Mouse (Mus musculus) brain, embryonic 14.5 days (tissue): ENCODE data around the gene Pde4d. TPM values are rescaled to one million over a fixed set of nuclear protein-coding genes. Genes with fewer than 3 reads are reported as not detected.

Experiments used
- DNase-seq: peaks from one replicate; pipeline ENCODE4 v3.0.0-alpha.2; 2011; ENCODE audit warnings: low read depth
- CTCF ChIP-seq: fragments of 200-500 bp; IDR thresholded peaks from 2 replicates; pipeline ENCODE4 v1.5.1; 2012; ENCODE audit warnings: inconsistent platforms, mild to moderate bottlenecking, moderate library complexity, borderline replicate concordance; ENCODE audit not compliant: insufficient read depth, insufficient read length; ENCODE audit errors: extremely low read depth
- POLR2A ChIP-seq: fragments of 200-500 bp; IDR thresholded peaks from 2 replicates; pipeline ENCODE4 v1.6.1; 2012; ENCODE audit warnings: mild to moderate bottlenecking, inconsistent platforms, borderline replicate concordance; ENCODE audit not compliant: poor library complexity, insufficient read depth, insufficient read length, severe bottlenecking; ENCODE audit errors: extremely low read depth
- polyA plus RNA-seq: library from polyadenylated mRNA; depleted of rRNA; stranded (reverse); fragments of >200 nt; gene quantifications from 2 replicates; pipeline ENCODE4 v1.2.3, GENCODE M21; 2012

Gene Pde4d
- polyA plus RNA-seq, 1 experiment = 34.9 TPM

DNA sequence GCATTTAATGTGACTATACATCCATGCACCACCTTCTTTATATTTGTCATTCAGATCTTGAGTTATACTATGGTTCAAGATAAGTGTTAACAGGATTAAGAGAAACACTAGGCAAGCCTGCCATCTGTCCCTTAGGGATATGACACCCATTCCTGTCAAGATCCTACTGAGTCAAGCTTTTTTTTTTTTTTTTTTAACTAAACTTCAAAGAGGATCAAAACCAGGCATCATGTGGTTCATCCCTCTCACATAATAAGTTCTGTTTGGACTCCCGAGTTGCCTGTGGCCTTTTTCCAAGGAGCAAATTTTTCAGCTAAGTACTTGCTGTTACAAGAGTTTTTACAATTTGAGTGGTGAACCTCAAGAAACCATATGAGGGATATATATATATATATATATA, 1414.1 kb downstream of the Pde4d start:
- TF ChIP-seq CTCF (no peak), POLR2A (no peak)
- DNase-seq = no peak

- no peak for DNase-seq
Observed at GRCm38 (mm10) chr13:109864311-109864710, 1414.6 kb downstream of the Pde4d start.

GRCm38 (mm10) chr13:109880392-109880791, 1430.6 kb downstream of the Pde4d start:
- DNase-seq = peak; percentile 55
- TF ChIP-seq CTCF = no peak
- no peak for TF ChIP-seq POLR2A

More at GRCm38 (mm10) chr13:109864311-109864710, 1414.6 kb downstream of the Pde4d start:
- TF ChIP-seq CTCF = no peak
- no peak for TF ChIP-seq POLR2A

- TF ChIP-seq CTCF (no peak), POLR2A (no peak)
- DNase-seq = no peak
Observed at GRCm38 (mm10) chr13:109881161-109881857, 1431.6 kb downstream of the Pde4d start.

GRCm38 (mm10) chr13:109883636-109884035, 1433.9 kb downstream of the Pde4d start:
- no peak for TF ChIP-seq POLR2A
- TF ChIP-seq CTCF = no peak
- no peak for DNase-seq

DNA sequence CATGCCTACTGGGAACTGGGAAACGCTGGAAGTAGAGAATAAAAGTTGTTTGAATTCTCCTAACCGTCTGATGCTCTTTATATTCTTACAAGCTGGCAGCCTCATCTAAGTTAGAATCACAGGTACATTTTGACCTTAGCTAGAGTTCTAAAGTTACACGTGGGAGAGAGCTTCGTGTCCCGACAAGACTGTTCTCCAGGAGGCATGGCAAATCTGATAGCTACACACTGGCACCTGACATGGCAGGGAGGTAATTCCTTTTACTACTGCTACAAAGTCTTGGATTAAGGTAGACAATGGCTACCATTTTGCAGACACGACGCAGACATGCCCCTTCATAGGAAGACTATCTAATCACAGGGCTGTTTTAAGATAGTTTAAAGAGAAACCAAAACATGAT, 1435.1 kb downstream of the Pde4d start:
- no peak for DNase-seq
- TF ChIP-seq POLR2A = no peak
- TF ChIP-seq CTCF = no peak

GRCm38 (mm10) chr13:109888293-109888692, 1438.5 kb downstream of the Pde4d start:
- no peak for TF ChIP-seq CTCF
- no peak for TF ChIP-seq POLR2A
- DNase-seq = no peak

DNA sequence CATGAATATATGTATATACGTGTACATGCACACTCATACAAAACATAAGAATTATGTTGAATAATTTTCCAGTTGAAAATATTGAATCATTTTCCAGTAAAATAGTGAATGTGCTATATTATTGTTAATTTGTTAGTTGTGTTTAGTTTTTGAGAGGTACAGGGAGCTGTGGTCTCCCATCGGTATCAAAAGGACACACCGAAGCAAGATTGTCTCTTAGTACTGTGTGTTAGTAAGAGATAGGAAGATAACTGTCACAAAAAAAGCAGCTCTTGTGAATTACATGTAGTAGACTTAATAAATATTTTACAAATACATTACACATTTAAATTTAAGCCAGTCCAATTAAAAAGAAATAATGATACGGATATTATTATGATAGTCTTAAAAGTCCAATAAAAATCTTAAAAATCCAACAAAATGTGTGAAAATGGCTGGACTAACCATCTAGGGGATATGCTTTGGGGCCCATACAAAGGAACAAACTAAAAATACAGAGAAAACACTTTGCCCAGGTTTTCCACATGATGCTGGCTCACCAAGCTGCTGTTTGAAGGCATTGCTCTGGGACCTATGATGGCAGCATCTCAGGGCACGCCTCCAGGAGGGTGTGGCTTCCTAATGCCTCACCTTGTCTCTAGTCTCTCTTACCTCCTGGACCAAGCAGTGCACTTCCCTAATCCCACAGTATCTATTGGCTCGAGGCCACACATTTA, 1441.6 kb downstream of the Pde4d start:
- no peak for DNase-seq
- no peak for TF ChIP-seq POLR2A
- no peak for TF ChIP-seq CTCF

- peak; percentile 55 for DNase-seq
- TF ChIP-seq POLR2A = no peak
Observed at GRCm38 (mm10) chr13:109891910-109892265, 1442.1 kb downstream of the Pde4d start.

- peak; percentile 59 for DNase-seq
- TF ChIP-seq POLR2A = no peak
- no peak for TF ChIP-seq CTCF
Observed at GRCm38 (mm10) chr13:109899442-109900428, 1450.0 kb downstream of the Pde4d start.

- no peak for TF ChIP-seq POLR2A
- no peak for TF ChIP-seq CTCF
- DNase-seq = no peak
Observed at GRCm38 (mm10) chr13:109901811-109902210, 1452.1 kb downstream of the Pde4d start.

- DNase-seq = peak; percentile 81
Observed at GRCm38 (mm10) chr13:109902460-109902854, 1452.7 kb downstream of the Pde4d start.

DNA sequence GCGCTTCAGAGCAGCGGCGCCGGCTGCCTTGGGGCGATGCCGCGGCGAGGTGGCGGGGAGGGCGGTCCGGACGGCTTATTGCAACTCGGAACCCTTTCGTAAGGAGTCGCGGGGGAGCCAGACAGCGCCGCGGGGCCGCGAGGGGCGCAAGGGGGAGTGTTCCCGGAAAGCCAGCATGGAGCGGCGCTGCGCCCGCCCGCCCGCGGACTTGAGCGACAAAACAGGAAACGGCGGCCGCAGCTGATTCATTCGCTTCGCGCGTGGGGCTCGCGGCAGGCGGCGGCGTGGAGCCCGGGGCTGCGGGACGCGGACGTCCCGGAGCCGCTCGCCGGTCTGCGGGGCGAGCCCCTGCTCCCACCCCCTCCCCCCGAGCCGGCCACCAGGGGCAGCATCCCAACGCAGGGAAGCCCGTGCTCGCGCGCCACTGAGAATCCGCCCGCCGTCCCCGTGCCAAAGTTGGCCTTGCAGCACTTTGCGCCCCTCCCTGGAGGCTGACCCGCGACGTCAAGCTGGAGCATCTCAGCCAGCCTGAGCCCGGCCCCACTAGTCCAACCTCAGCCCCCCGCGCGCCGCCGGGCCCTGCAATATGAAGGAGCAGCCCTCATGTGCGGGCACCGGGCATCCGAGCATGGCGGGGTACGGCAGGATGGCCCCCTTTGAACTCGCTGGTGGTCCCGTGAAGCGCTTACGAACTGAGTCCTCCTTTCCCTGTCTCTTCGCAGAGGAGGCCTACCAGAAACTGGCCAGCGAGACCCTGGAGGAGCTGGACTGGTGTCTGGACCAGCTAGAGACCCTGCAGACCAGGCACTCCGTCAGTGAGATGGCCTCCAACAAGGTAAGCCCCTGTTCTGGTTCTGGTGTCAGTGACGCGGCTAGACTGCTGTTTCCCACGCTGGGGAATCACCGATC, 1453.4 kb downstream of the Pde4d start:
- peak; percentile 84 for DNase-seq
- TF ChIP-seq POLR2A (no peak), CTCF (peak; percentile 53)
